ENCODE assay signal across 8 mouse cellular contexts in genomic region chr7:49248333-49249086, GRCm38 (mm10).
DNase-seq lines count a peak whose midpoint lies in the region; ATAC-seq and TF ChIP-seq lines count a peak whose summit lies in the region.

No protein-coding gene starts in this region.

- H3K4me1 ChIP-seq in lung, adult 2 months (ENCODE audit: control insufficient read depth, insufficient read depth, low read length) = peaks cover 11% of the 10 kb centered on the region; the same call in 1 of the 2 replicates
- peaks cover 38 to 63% of the 10 kb centered on the region in 2 experiments for H3K4me1 ChIP-seq in heart, embryonic 14.5 days (ENCODE audit: control insufficient read depth in 2 of 2, insufficient read depth in 2 of 2, low read length in 2 of 2)

- TF ChIP-seq CTCF in lung, adult 2 months (IDR thresholded peaks at IDR 0.05; ENCODE audit: insufficient read depth, low read length) = no peak

- H3K9ac ChIP-seq in heart, embryonic 14.5 days (ENCODE audit: low read length) = peak overlapping the region; percentile 83

- 26% methylated on average over 14 of the region's 14 CpGs for WGBS in lung, adult 2 months
- 27% methylated on average over 14 of the region's 14 CpGs for WGBS in heart, embryonic 14.5 days

- no peak for TF ChIP-seq POLR2A in lung, adult 2 months (IDR thresholded peaks at IDR 0.05; ENCODE audit: borderline replicate concordance, extremely low read depth, low read depth, low read length)

- H3K9me3 ChIP-seq in heart, embryonic 14.5 days (ENCODE audit: control insufficient read depth, low read length) = no peaks in the 10 kb centered on the region

- no peak for ATAC-seq in heart, embryonic 14.5 days (ENCODE audit: insufficient number of reproducible peaks, insufficient read depth, low FRiP score, low read depth)

- no peak for DNase-seq in lung, adult 2 months
- DNase-seq in lung, postnatal 14 days = no peak
- peak; percentile 84 for DNase-seq in cerebellum, adult 9-11 months
- DNase-seq in left cerebral cortex, adult 18-20 months (ENCODE audit: low spot score in 2 of 2) = peak; percentile 66 to 72
- DNase-seq in right cerebral cortex, adult 18-20 months = peak; percentile 80
- no peak for DNase-seq in spleen, postnatal 36 days (ENCODE audit: low spot score in 2 of 2)
- no peak for DNase-seq in spleen, postnatal 4 days (ENCODE audit: low spot score in 2 of 2)

- H3K36me3 ChIP-seq in heart, embryonic 14.5 days (ENCODE audit: control insufficient read depth, insufficient read depth, low read length) = 0 out of 2 replicates have a peak, but pooled peaks cover 3% of the 10 kb centered on the region

- peak overlapping the region; percentile 92 for H3K4me2 ChIP-seq in heart, embryonic 14.5 days (ENCODE audit: low read length)

- peak overlapping the region; percentile 78 to 80 for H3K27ac ChIP-seq in heart, embryonic 14.5 days (replicated peaks in 1 of 2; ENCODE audit: control insufficient read depth in 1 of 2, insufficient read depth in 1 of 2, low read depth in 2 of 2, low read length in 2 of 2)

- peak overlapping the region; percentile 3 for H3K4me3 ChIP-seq in lung, adult 2 months (replicated peaks; ENCODE audit: extremely low read depth, low read depth, low read length)
- peak overlapping the region; percentile 63 to 73 for H3K4me3 ChIP-seq in heart, embryonic 14.5 days (ENCODE audit: control insufficient read depth in 1 of 2, insufficient read depth in 1 of 2, low read depth in 1 of 2, low read length in 2 of 2)

- H3K27me3 ChIP-seq in heart, embryonic 14.5 days (ENCODE audit: control insufficient read depth, insufficient read depth, low read length) = peaks cover 10% of the 10 kb centered on the region; the same call in 1 of the 2 replicates

Comparison
In these comparisons a context has a peak if more than half of its experiments do, and no peak if none do; other contexts are left out.
1. DNase-seq: peak in cerebellum, adult 9-11 months (single experiment), left cerebral cortex, adult 18-20 months (2 of 2) and right cerebral cortex, adult 18-20 months (single experiment); none in lung, adult 2 months (single experiment), lung, postnatal 14 days (single experiment), spleen, postnatal 36 days (0 of 2) and spleen, postnatal 4 days (0 of 2).